Mouse (Mus musculus) small intestine, adult 2 months (tissue): Measurements from ENCODE around the gene Proser3.

Experiments used
- CTCF ChIP-seq: fragments of 200-500 bp; IDR thresholded peaks from 2 replicates; pipeline ENCODE4 v1.5.1; 2012; ENCODE audit warnings: low read depth, mild to moderate bottlenecking, control low read depth, inconsistent platforms, low read length, moderate library complexity, mixed read lengths; ENCODE audit not compliant: insufficient replicate concordance, insufficient read length; ENCODE audit errors: extremely low read depth
- POLR2A ChIP-seq: fragments of 200-500 bp; IDR thresholded peaks from 2 replicates; pipeline ENCODE4 v1.6.1; 2012; ENCODE audit warnings: low read depth, mild to moderate bottlenecking, control low read depth, inconsistent platforms, low read length, moderate library complexity

- TF ChIP-seq CTCF (no peak), POLR2A (no peak)
These were observed 13.0 kb upstream of the Proser3 start, which contains the start of gene Igflr1 for GRCm38 (mm10) chr7:30564970-30565571.
